ENCODE assay signal across 19 mouse cellular contexts in genomic region chr1:109722449-109722848, GRCm38 (mm10).
"Had no signal": no experiment of that assay in that cellular context is flagged by ENCODE, and none has a peak within 500 bp of the region (broad histone marks: within the 10 kb centered on the region; RNA-seq: fewer than 3 reads in every experiment).

No protein-coding gene starts in this region.

- H3K9ac ChIP-seq: intestine, embryonic 15.5 days; kidney, embryonic 15.5 days; liver, embryonic 13.5 days; neural tube, embryonic 13.5 days; stomach, embryonic 15.5 days had no signal

- H3K4me1 ChIP-seq: intestine, embryonic 15.5 days; kidney, embryonic 15.5 days; liver, embryonic 13.5 days; neural tube, embryonic 13.5 days; stomach, embryonic 15.5 days had no signal

- H3K27me3 ChIP-seq: intestine, embryonic 15.5 days; kidney, embryonic 15.5 days; liver, embryonic 13.5 days; neural tube, embryonic 13.5 days; stomach, embryonic 15.5 days had no signal

- H3K4me3 ChIP-seq: intestine, embryonic 15.5 days; kidney, embryonic 15.5 days; left cerebral cortex, adult 2 months; liver, embryonic 13.5 days; myocyte; neural tube, embryonic 13.5 days; stomach, embryonic 15.5 days had no signal

- H3K36me3 ChIP-seq: intestine, embryonic 15.5 days; kidney, embryonic 15.5 days; liver, embryonic 13.5 days; neural tube, embryonic 13.5 days; stomach, embryonic 15.5 days had no signal

- DNase-seq: kidney, adult 11 months; kidney, adult 8-10 months; kidney, postnatal 10 days; kidney, postnatal 36 days; layer of hippocampus, postnatal 36 days; liver, embryonic 13.5 days; lung, adult 2 months; lung, postnatal 14 days; lung, postnatal 4 days; right cerebral cortex, adult 18-20 months; right cerebral cortex, postnatal 14 days; right cerebral cortex, postnatal 4 days; thymus, postnatal 25 days had no signal

- ATAC-seq: intestine, embryonic 15.5 days had no signal

- H3K9me3 ChIP-seq: intestine, embryonic 15.5 days; kidney, embryonic 15.5 days; liver, embryonic 13.5 days; neural tube, embryonic 13.5 days; stomach, embryonic 15.5 days had no signal

- H3K27ac ChIP-seq: intestine, embryonic 15.5 days; kidney, embryonic 15.5 days; left cerebral cortex, adult 2 months; liver, embryonic 13.5 days; neural tube, embryonic 13.5 days; stomach, embryonic 15.5 days had no signal

- H3K4me2 ChIP-seq: intestine, embryonic 15.5 days; kidney, embryonic 15.5 days; liver, embryonic 13.5 days; neural tube, embryonic 13.5 days; stomach, embryonic 15.5 days had no signal
